Mouse (Mus musculus): ENCODE measurements around the gene Golt1b. TPM values are rescaled to one million over a fixed set of nuclear protein-coding genes. Genes with fewer than 3 reads are reported as not detected.

Golt1b gene
- polyA plus RNA-seq, 1 experiment: 19.9 TPM

DNA sequence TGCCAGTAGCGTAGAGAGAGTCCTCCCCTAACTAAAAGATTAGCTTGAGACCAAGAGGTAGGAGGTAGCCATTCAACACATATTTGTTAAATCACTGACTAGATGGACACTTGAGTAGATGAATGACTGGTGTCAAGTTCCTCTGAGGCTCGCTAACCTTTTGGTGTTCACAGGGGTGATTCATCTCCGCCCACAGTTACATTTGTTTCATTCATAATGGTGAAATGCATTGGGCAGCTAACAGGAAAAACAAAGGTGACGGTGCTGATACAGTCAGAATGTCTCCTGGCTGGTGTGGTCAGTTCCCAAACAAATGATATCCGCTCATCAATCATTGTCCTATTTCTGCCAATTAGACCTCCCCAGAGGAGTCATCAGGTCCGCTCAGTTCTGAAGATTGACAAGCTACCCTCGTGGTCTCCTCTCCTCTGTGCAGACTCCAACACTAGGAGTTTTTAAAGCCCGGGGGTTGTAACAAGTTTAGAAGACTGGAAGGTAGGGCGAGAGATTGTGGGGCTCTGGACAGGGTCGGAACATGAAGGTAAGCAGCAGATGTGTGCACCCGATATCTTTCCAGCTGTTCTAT, 26.0 kb downstream of the Golt1b start, which contains the start of gene Spx:
Spx (plus strand) TSS at position 536 of the 586 bp plus-strand sequence.
- peak within 1 kb of the TSS; percentile 46 for H3K4me3 ChIP-seq (replicated peaks)
- H3K36me3 ChIP-seq (replicated peaks; ENCODE audit: low read length): no peaks in the 10 kb centered on the region
- 0 out of 2 replicates have a peak, but pooled peaks cover 4% of the 10 kb centered on the region for H3K4me1 ChIP-seq
- TF ChIP-seq FLI1 (IDR thresholded peaks at IDR 0.05; ENCODE audit: low read length): no peak
- TF ChIP-seq GATA1 (IDR thresholded peaks at IDR 0.05; ENCODE audit: borderline replicate concordance, low read length): no peak
- peaks cover 55% of the 10 kb centered on the region for H3K27me3 ChIP-seq (replicated peaks)
- H3K9me3 ChIP-seq: 0 out of 2 replicates have a peak, but pooled peaks cover 2% of the 10 kb centered on the region

DNA sequence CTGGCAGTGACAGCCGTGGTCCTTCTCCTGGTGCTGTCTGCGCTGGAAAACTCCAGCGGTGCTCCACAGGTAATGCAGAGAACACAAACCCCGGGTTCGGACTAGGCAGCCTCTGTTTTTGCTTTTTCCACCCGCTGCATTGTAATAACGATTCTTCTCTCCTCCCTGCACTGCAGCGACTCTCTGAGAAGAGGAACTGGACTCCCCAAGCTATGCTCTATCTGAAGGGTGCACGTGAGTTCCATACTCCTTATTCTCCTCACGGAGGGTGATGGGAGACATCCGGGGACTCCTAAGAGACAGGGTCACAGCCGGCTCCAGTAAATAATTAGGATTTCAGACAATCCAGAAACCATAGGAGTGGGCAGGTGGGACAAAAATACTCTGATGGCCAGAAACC, 26.8 kb downstream of the Golt1b start:
- Histone ChIP-seq H3K36me3 (replicated peaks; ENCODE audit: low read length) (no peaks in the 10 kb centered on the region), H3K4me3 (replicated peaks) (peak overlapping the region; percentile 46), H3K9me3 (peaks cover 4% of the 10 kb centered on the region; the same call in 1 of the 2 replicates), H3K4me1 (0 out of 2 replicates have a peak, but pooled peaks cover 4% of the 10 kb centered on the region), H3K27me3 (replicated peaks) (peaks cover 53% of the 10 kb centered on the region)
- TF ChIP-seq GATA1 (IDR thresholded peaks at IDR 0.05; ENCODE audit: borderline replicate concordance, low read length) (no peak), FLI1 (IDR thresholded peaks at IDR 0.05; ENCODE audit: low read length) (no peak)

DNA sequence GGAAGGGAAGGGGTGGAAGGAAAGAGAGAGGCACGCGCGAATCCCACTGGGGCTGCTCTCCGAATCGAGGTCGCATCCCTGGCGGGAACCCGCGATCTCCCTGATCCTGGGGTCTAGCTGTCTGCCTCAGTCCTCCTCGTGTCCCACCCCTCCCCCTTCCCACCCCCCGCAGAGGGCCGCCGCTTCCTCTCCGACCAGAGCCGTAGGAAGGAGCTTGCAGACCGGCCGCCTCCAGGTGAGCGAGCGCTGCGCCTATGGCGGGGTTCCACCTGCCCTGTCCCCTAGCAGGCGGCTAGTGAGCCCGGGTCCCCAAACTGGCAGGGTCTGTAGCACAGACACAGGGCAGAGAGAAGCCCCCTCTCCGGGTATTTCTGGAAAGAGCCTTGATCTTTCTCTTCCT, 27.6 kb downstream of the Golt1b start:
- H3K4me1 ChIP-seq: 0 out of 2 replicates have a peak, but pooled peaks cover 4% of the 10 kb centered on the region
- H3K27me3 ChIP-seq (replicated peaks): peaks cover 56% of the 10 kb centered on the region
- H3K4me3 ChIP-seq (replicated peaks): peak overlapping the region; percentile 69
- H3K9me3 ChIP-seq: peaks cover 7% of the 10 kb centered on the region; the same call in 1 of the 2 replicates
- TF ChIP-seq GATA1 (IDR thresholded peaks at IDR 0.05; ENCODE audit: borderline replicate concordance, low read length) (no peak), FLI1 (IDR thresholded peaks at IDR 0.05; ENCODE audit: low read length) (no peak)
- no peaks in the 10 kb centered on the region for H3K36me3 ChIP-seq (replicated peaks; ENCODE audit: low read length)

DNA sequence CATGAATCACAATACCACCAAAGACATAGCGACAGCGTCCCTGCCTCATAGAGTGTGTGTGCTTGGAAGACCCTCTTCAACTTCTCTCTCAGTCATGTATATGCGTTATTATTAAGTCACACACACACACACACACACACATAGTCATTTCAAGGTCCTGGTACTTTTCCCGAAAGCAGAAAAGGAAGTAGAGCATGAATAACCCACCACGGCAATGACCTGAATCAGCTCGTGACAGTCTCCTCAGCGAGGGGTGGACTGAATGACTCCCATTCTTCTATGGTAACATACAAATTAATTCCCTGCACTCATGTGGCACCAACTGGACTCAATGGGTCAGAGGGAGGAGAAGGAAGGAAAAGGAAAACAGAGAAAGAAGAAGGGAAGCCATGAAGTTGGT, 38.0 kb downstream of the Golt1b start:
- Histone ChIP-seq H3K27me3 (replicated peaks) (peaks cover 3% of the 10 kb centered on the region), H3K4me1 (no peaks in the 10 kb centered on the region), H3K36me3 (replicated peaks; ENCODE audit: low read length) (no peaks in the 10 kb centered on the region), H3K9me3 (no peaks in the 10 kb centered on the region), H3K4me3 (replicated peaks) (no peak overlapping the region)
- TF ChIP-seq FLI1 (IDR thresholded peaks at IDR 0.05; ENCODE audit: low read length) (no peak), GATA1 (IDR thresholded peaks at IDR 0.05; ENCODE audit: borderline replicate concordance, low read length) (no peak)

DNA sequence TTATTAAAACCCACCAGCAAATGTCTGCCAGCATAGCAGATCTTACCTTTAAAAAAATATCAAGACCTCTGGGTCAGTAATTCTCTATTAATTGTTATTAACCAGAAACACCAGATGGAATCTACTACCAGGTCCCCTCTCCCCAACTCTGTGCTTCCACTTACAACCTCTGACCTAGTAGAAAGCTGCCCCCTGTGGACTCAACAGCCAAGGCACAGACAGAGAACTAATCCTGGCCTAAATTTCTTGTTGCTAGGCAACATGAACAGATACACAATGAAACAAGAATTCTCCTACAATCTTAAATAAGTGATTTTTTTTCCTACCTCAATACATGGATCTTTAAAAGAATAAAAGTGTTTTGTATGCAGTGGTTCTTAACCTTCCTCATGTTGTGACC, 42.1 kb downstream of the Golt1b start:
- Histone ChIP-seq H3K4me3 (replicated peaks) (no peak overlapping the region), H3K36me3 (replicated peaks; ENCODE audit: low read length) (no peaks in the 10 kb centered on the region), H3K27me3 (replicated peaks) (peaks cover 1% of the 10 kb centered on the region), H3K9me3 (no peaks in the 10 kb centered on the region), H3K4me1 (no peaks in the 10 kb centered on the region)
- TF ChIP-seq FLI1 (IDR thresholded peaks at IDR 0.05; ENCODE audit: low read length) (no peak), GATA1 (IDR thresholded peaks at IDR 0.05; ENCODE audit: borderline replicate concordance, low read length) (no peak)

DNA sequence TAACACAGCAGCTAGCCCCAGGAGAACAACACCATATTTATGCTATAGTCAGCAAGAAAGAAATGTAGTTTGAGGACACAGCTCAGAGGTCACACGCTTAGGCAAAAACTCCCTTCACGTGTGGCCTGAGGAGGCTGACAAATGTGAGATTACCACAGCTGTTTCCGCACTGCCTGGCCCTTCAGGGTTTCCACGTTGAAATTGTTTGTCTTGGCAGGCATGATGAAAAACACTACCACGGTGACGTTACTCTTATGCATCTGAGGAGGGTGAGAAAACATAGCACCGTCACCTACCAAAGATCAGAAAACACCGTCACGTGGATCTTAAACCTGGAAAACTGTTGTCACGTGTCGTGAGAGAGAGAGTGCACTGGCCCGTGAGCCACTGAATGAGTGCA, 64.4 kb downstream of the Golt1b start:
- TF ChIP-seq FLI1 (IDR thresholded peaks at IDR 0.05; ENCODE audit: low read length): no peak
- TF ChIP-seq GATA1 (IDR thresholded peaks at IDR 0.05; ENCODE audit: borderline replicate concordance, low read length): no peak
- Histone ChIP-seq H3K4me1 (no peaks in the 10 kb centered on the region), H3K36me3 (replicated peaks; ENCODE audit: low read length) (no peaks in the 10 kb centered on the region), H3K9me3 (0 out of 2 replicates have a peak, but pooled peaks cover 3% of the 10 kb centered on the region), H3K27me3 (replicated peaks) (no peaks in the 10 kb centered on the region), H3K4me3 (replicated peaks) (no peak overlapping the region)

DNA sequence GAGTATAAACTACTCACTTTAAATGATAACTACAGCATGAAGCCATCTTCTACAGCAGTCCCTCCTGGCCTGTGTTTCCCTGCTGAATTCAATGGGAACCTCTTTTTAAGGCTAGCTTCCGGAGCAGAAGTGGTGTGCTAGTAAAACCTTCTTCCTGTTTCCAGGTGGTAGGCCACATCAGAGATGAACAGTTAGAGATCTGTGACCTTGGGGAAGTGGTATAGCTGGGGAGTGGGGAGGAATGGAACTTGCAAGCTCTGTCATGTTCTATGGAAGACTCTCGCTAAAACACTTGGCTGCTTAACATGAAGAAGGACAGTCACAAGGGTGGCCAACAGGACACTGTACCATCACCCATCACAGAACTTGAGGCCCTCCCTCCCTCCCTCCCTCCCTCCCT, 66.3 kb downstream of the Golt1b start:
- Histone ChIP-seq H3K27me3 (replicated peaks) (no peaks in the 10 kb centered on the region), H3K4me1 (no peaks in the 10 kb centered on the region)
- TF ChIP-seq FLI1 (IDR thresholded peaks at IDR 0.05; ENCODE audit: low read length) (no peak), GATA1 (IDR thresholded peaks at IDR 0.05; ENCODE audit: borderline replicate concordance, low read length) (no peak)

More for the DNA sequence above, 66.3 kb downstream of the Golt1b start:
- H3K4me3 ChIP-seq (replicated peaks): no peak overlapping the region
- H3K9me3 ChIP-seq: 0 out of 2 replicates have a peak, but pooled peaks cover 3% of the 10 kb centered on the region
- no peaks in the 10 kb centered on the region for H3K36me3 ChIP-seq (replicated peaks; ENCODE audit: low read length)

Other genes with a start within 250 kb of the Golt1b start
- gene Slco1a6, start 178.7 kb upstream of the Golt1b start, polyA plus RNA-seq (2012; ENCODE audit: insufficient read depth, low replicate concordance): not detected in 2 replicates
- gene Iapp, start 88.8 kb upstream of the Golt1b start, polyA plus RNA-seq (2012; ENCODE audit: insufficient read depth, low replicate concordance): not detected in 2 replicates
- gene Slco1a5, start 64.2 kb upstream of the Golt1b start, polyA plus RNA-seq (2012; ENCODE audit: insufficient read depth, low replicate concordance): not detected in 2 replicates
- gene Pyroxd1, start 41.6 kb upstream of the Golt1b start, polyA plus RNA-seq (2012; ENCODE audit: insufficient read depth, low replicate concordance): 0.78 and 0.97 TPM in 2 replicates
- 2.8 TPM in 1 of 2 replicates, not detected in the other for gene Recql, start 134 bp upstream of the Golt1b start, polyA plus RNA-seq (2012; ENCODE audit: insufficient read depth, low replicate concordance)
- gene Spx, start 26.2 kb downstream of the Golt1b start, polyA plus RNA-seq (2012; ENCODE audit: insufficient read depth, low replicate concordance): 0.48 TPM in 1 of 2 replicates, not detected in the other
- not detected in 2 replicates for gene Gys2, start 85.9 kb downstream of the Golt1b start, polyA plus RNA-seq (2012; ENCODE audit: insufficient read depth, low replicate concordance)
- 0.29 TPM in 1 of 2 replicates, not detected in the other for gene Ldhb, start 120.7 kb downstream of the Golt1b start, polyA plus RNA-seq (2012; ENCODE audit: insufficient read depth, low replicate concordance)
- not detected in 2 replicates for gene Kcnj8, start 184.4 kb downstream of the Golt1b start, polyA plus RNA-seq (2012; ENCODE audit: insufficient read depth, low replicate concordance)

All from megakaryocyte, embryonic 14.5 days (primary cell).